ENCODE assay signal across 8 mouse cellular contexts in the genomic region with DNA sequence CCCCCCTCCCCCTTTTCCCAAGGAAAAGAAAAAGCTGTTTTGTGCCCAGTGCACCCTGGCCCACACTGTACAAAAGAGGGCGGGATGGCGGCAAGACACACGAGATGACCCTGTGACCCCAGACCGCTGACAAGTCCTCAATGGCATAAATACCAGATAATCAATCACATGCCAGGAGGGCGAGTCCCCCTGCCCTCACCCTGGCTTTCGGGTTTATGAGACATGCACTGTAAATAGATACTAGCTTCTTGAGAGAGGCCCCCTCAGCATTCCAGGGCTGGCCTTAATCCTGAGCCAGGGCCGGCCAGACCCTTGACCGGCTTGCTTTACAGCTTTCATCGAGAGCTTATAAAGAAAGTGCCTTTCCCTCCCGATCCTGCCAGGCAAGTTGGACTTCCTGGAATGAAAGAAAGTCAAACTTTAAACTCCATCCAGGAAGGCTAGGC.
DNase-seq lines count a peak whose midpoint lies in the region; ATAC-seq and TF ChIP-seq lines count a peak whose summit lies in the region.

No protein-coding gene starts in this region.

- H3K9me3 ChIP-seq in heart, embryonic 12.5 days (replicated peaks), result no peaks in the 10 kb centered on the region
- no peaks in the 10 kb centered on the region for H3K9me3 ChIP-seq in midbrain, embryonic 12.5 days
- H3K9me3 ChIP-seq in midbrain, embryonic 15.5 days, result no peaks in the 10 kb centered on the region
- H3K9me3 ChIP-seq in lung, embryonic 14.5 days (ENCODE audit: low read depth, low read length), result no peaks in the 10 kb centered on the region
- no peaks in the 10 kb centered on the region for H3K9me3 ChIP-seq in hindbrain, embryonic 12.5 days (replicated peaks)

- 12% methylated on average over 10 of the region's 10 CpGs for WGBS in heart, embryonic 12.5 days
- 2% methylated on average over 10 of the region's 10 CpGs for WGBS in midbrain, embryonic 12.5 days
- 12% methylated on average over 10 of the region's 10 CpGs for WGBS in midbrain, embryonic 15.5 days
- 10% methylated on average over 10 of the region's 10 CpGs for WGBS in lung, embryonic 14.5 days
- WGBS in hindbrain, embryonic 12.5 days, result 2% methylated on average over 10 of the region's 10 CpGs

- no peak for ATAC-seq in heart, embryonic 12.5 days (ENCODE audit: insufficient number of reproducible peaks, low FRiP score)
- ATAC-seq in midbrain, embryonic 12.5 days (ENCODE audit: low FRiP score, low read depth), result peak; percentile 24; the same call in 1 of the 2 replicates
- no peak for ATAC-seq in midbrain, embryonic 15.5 days (replicated peaks)
- ATAC-seq in lung, embryonic 14.5 days (ENCODE audit: insufficient read depth), result peak; percentile 69
- ATAC-seq in hindbrain, embryonic 12.5 days (ENCODE audit: low FRiP score), result no peak

- 0 out of 2 replicates have a peak overlapping the region, but pooled peaks have one; percentile 15 for H3K4me2 ChIP-seq in heart, embryonic 12.5 days
- H3K4me2 ChIP-seq in midbrain, embryonic 12.5 days (replicated peaks), result no peak overlapping the region
- H3K4me2 ChIP-seq in midbrain, embryonic 15.5 days, result no peak overlapping the region
- peak overlapping the region; percentile 13; the same call in 1 of the 2 replicates for H3K4me2 ChIP-seq in lung, embryonic 14.5 days
- H3K4me2 ChIP-seq in hindbrain, embryonic 12.5 days (replicated peaks), result no peak overlapping the region

- no peak for TF ChIP-seq CTCF in lung, embryonic 14.5 days (IDR thresholded peaks at IDR 0.05; ENCODE audit: low read depth)

- H3K36me3 ChIP-seq in heart, embryonic 12.5 days, result no peaks in the 10 kb centered on the region
- H3K36me3 ChIP-seq in midbrain, embryonic 12.5 days, result no peaks in the 10 kb centered on the region
- no peaks in the 10 kb centered on the region for H3K36me3 ChIP-seq in midbrain, embryonic 15.5 days (replicated peaks)
- no peaks in the 10 kb centered on the region for H3K36me3 ChIP-seq in lung, embryonic 14.5 days (ENCODE audit: insufficient read depth)
- H3K36me3 ChIP-seq in hindbrain, embryonic 12.5 days, result no peaks in the 10 kb centered on the region

- no peak for DNase-seq in heart, postnatal 25 days (ENCODE audit: low spot score)
- peak; percentile 59 for DNase-seq in lung, embryonic 14.5 days
- peak; percentile 82 for DNase-seq in yolk sac, embryonic 10.5 days (ENCODE audit: low spot score)
- no peak for DNase-seq in layer of hippocampus, postnatal 36 days

- no peak overlapping the region for H3K27ac ChIP-seq in heart, embryonic 12.5 days (ENCODE audit: poor library complexity, severe bottlenecking)
- 0 out of 2 replicates have a peak overlapping the region, but pooled peaks have one; percentile 25 for H3K27ac ChIP-seq in midbrain, embryonic 12.5 days (replicated peaks)
- no peak overlapping the region for H3K27ac ChIP-seq in midbrain, embryonic 15.5 days
- peak overlapping the region; percentile 66 for H3K27ac ChIP-seq in lung, embryonic 14.5 days (ENCODE audit: low read depth)
- no peak overlapping the region for H3K27ac ChIP-seq in hindbrain, embryonic 12.5 days

- H3K4me3 ChIP-seq in heart, embryonic 12.5 days, result no peak overlapping the region
- H3K4me3 ChIP-seq in midbrain, embryonic 12.5 days, result no peak overlapping the region
- H3K4me3 ChIP-seq in midbrain, embryonic 15.5 days, result no peak overlapping the region
- H3K4me3 ChIP-seq in lung, embryonic 14.5 days (ENCODE audit: low read depth, low read length), result no peak overlapping the region
- H3K4me3 ChIP-seq in hindbrain, embryonic 12.5 days, result no peak overlapping the region

- intact Hi-C loops in heart, postnatal 25 days (cut with DNase I), result loop anchor here (5.0 kb wide), 1 partner anchor 37 kb away; no protein-coding TSS in a partner anchor

- peaks cover 4% of the 10 kb centered on the region; the same call in 1 of the 2 replicates for H3K27me3 ChIP-seq in heart, embryonic 12.5 days (replicated peaks)
- H3K27me3 ChIP-seq in midbrain, embryonic 12.5 days, result no peaks in the 10 kb centered on the region
- H3K27me3 ChIP-seq in midbrain, embryonic 15.5 days (replicated peaks), result 0 out of 2 replicates have a peak, but pooled peaks cover 3% of the 10 kb centered on the region
- H3K27me3 ChIP-seq in lung, embryonic 14.5 days (ENCODE audit: insufficient read depth, low read length), result no peaks in the 10 kb centered on the region
- no peaks in the 10 kb centered on the region for H3K27me3 ChIP-seq in hindbrain, embryonic 12.5 days

- H3K4me1 ChIP-seq in heart, embryonic 12.5 days (replicated peaks), result peaks cover 24% of the 10 kb centered on the region
- H3K4me1 ChIP-seq in midbrain, embryonic 12.5 days, result peaks cover 46% of the 10 kb centered on the region
- peaks cover 26% of the 10 kb centered on the region for H3K4me1 ChIP-seq in midbrain, embryonic 15.5 days
- peaks cover 6% of the 10 kb centered on the region for H3K4me1 ChIP-seq in lung, embryonic 14.5 days (ENCODE audit: insufficient read depth)
- peaks cover 39% of the 10 kb centered on the region for H3K4me1 ChIP-seq in hindbrain, embryonic 12.5 days

- no peak overlapping the region for H3K9ac ChIP-seq in heart, embryonic 12.5 days
- no peak overlapping the region for H3K9ac ChIP-seq in midbrain, embryonic 12.5 days (replicated peaks)
- no peak overlapping the region for H3K9ac ChIP-seq in midbrain, embryonic 15.5 days
- no peak overlapping the region for H3K9ac ChIP-seq in lung, embryonic 14.5 days
- H3K9ac ChIP-seq in hindbrain, embryonic 12.5 days, result no peak overlapping the region

Comparison
In these comparisons a context has a peak if more than half of its experiments do, and no peak if none do; other contexts are left out.
1. ATAC-seq: peak in midbrain, embryonic 12.5 days (single experiment) and lung, embryonic 14.5 days (single experiment); none in heart, embryonic 12.5 days (single experiment), midbrain, embryonic 15.5 days (single experiment) and hindbrain, embryonic 12.5 days (single experiment).
2. H3K27ac ChIP-seq: peak in midbrain, embryonic 12.5 days (single experiment) and lung, embryonic 14.5 days (single experiment); none in heart, embryonic 12.5 days (single experiment), midbrain, embryonic 15.5 days (single experiment) and hindbrain, embryonic 12.5 days (single experiment).
3. H3K4me2 ChIP-seq: peak in heart, embryonic 12.5 days (single experiment) and lung, embryonic 14.5 days (single experiment); none in midbrain, embryonic 12.5 days (single experiment), midbrain, embryonic 15.5 days (single experiment) and hindbrain, embryonic 12.5 days (single experiment).
4. DNase-seq: peak in lung, embryonic 14.5 days (single experiment) and yolk sac, embryonic 10.5 days (single experiment); none in heart, postnatal 25 days (single experiment) and layer of hippocampus, postnatal 36 days (0 of 2).